8 mouse cellular contexts compared by ENCODE assay signal in the genomic region with DNA sequence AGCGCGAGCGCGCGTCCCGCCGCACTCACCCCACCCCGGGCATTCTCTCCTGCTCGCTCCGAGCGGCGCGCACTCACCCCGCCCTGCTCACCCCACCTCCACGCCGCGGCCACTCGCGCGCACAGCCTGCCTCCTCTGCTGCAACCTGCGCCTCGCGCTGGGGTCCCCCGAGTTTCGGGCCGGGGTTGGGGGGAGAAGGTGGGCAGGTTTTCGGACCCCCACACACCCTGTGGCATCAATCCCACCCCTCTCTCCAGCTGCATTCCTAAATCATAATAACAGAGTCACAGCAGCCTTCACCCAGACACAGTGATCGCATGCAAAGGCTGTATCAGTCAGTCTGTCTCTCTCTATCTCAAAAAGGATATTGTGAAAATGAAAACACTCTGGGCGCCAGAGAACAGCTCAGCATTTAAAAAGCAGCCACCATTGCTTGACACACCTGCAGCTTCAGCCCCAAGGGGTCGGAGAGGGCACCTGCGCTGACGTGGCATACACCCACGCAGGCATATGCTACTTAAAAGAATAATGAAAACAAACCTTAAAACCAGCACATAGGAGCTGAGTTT. TPM values are rescaled to one million over a fixed set of nuclear protein-coding genes. Genes with fewer than 3 reads are reported as not detected.
DNase-seq lines count a peak whose midpoint lies in the region; ATAC-seq lines count a peak whose summit lies in the region.

A gene (minus strand): TSS at position 351 of the 569 bp plus-strand sequence.

- DNase-seq in adrenal gland, postnatal 10 days, result peak; percentile 78
- peak; percentile 51 for DNase-seq in embryo, embryonic 10.5 days (ENCODE audit: low spot score)
- DNase-seq in gastrocnemius, postnatal 36 days, result no peak
- peak; percentile 75 for DNase-seq in induced T-regulatory cell, adult 2 months (ENCODE audit: low read depth)
- DNase-seq in left cerebral cortex, adult 8-10 months (ENCODE audit: low spot score in 2 of 2), result peak; percentile 61 to 73
- peak; percentile 50 for DNase-seq in lung, postnatal 36 days
- DNase-seq in right cerebral cortex, postnatal 10 days (ENCODE audit: low spot score in 2 of 2), result peak; percentile 87 to 89

- no peak for ATAC-seq in megakaryocyte-erythroid progenitor cell, adult 5-6 weeks (replicated peaks; ENCODE audit: low FRiP score, low TSS enrichment, poor library complexity, severe bottlenecking)

- intact Hi-C loops in gastrocnemius, postnatal 36 days (cut with DNase I), result loop anchor here (10.0 kb wide), 1 partner anchor 277 kb away; no protein-coding TSS in a partner anchor

RNA-seq across cellular contexts. Expression of the gene that starts here (rescaled TPM):
- total RNA-seq in adrenal gland, postnatal 10 days (2021), result 10 to 100 TPM; 72.1 to 76.7 TPM
- 10 to 100 TPM; 12.7 to 14.7 TPM for total RNA-seq in gastrocnemius, postnatal 36 days (2021)
- total RNA-seq in left cerebral cortex, adult 8-10 months (2022), result 100 to 1,000 TPM; 400 to 416 (median 410) TPM
- 0.37 TPM in 1 of 2 replicates, not detected in the other for total RNA-seq in megakaryocyte-erythroid progenitor cell, adult 5-6 weeks (2014; fragmentation: Nextera tagmentation)
- 0.23 TPM in 1 of 2 replicates, not detected in the other for total RNA-seq in megakaryocyte-erythroid progenitor cell, adult 5-6 weeks (2017)

Comparison
In these comparisons a context has a peak if more than half of its experiments do, and no peak if none do; other contexts are left out.
1. RNA of the gene that starts here (total RNA-seq): 400 to 416 TPM in left cerebral cortex, adult 8-10 months, 72.1 to 76.7 TPM in adrenal gland, postnatal 10 days and 12.7 to 14.7 TPM in gastrocnemius, postnatal 36 days; 0.23 to 0.37 TPM in megakaryocyte-erythroid progenitor cell, adult 5-6 weeks; every median in the first group is over 10 times any median in the second.
2. RNA of the gene that starts here (total RNA-seq): 400 to 416 TPM in left cerebral cortex, adult 8-10 months; 72.1 to 76.7 TPM in adrenal gland, postnatal 10 days and 12.7 to 14.7 TPM in gastrocnemius, postnatal 36 days; every median in the first group is over 4 times any median in the second.
3. DNase-seq: peak in adrenal gland, postnatal 10 days (single experiment), embryo, embryonic 10.5 days (single experiment), induced T-regulatory cell, adult 2 months (single experiment), left cerebral cortex, adult 8-10 months (2 of 2), lung, postnatal 36 days (single experiment) and right cerebral cortex, postnatal 10 days (2 of 2); none in gastrocnemius, postnatal 36 days (0 of 2).